Mouse (Mus musculus) spleen, postnatal 4 days (tissue): ENCODE measurements around the gene Rad51c.

ENCODE experiments used
- DNase-seq, 2 experiments: peaks; one replicate each; pipeline ENCODE4 v3.0.0; 2022; ENCODE audit warnings: low spot score in 2 of 2

Rad51c gene

DNA sequence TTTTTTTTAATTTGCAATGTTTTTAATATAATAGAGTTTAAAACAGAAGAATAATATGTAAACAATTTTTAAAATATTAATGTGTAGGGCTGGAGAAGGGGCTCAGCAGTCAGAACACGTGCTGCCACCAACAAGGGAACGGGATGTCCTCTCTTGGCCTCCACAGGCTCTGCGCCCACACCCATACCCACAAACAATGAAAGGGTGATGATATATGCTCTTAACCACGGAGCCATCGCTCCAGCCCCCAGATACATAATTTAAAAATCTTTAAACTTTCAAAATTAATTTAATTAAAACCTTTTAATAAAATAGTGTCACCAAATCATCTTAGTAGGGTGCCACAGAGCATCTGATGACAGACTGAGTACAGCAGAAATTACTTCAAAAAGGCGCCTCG is 37.7 kb downstream of the Rad51c start:
- no peak for DNase-seq

DNA sequence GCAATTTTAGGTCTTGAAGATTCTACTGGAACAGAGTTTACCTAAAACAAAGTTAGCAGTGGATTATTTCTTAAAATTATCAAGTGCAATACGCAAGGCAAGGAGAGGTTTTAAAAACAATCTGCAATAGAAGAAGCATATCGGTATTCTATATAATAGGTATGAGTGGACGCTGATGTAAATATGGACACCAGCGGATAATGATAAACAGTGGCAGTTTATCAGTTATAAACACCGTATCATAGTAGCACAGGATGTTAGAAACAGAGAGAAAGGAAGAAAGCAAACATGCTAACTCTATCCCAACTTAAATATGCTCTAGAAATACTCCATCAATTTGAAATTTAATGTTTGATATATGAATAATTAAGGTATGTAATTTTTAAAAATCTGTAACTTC is 39.6 kb downstream of the Rad51c start:
- no peak for DNase-seq

- DNase-seq = no peak
Observed at GRCm38 (mm10) chr11:87359262-87359612, 45.5 kb downstream of the Rad51c start.

GRCm38 (mm10) chr11:87358331-87359261 is 46.2 kb downstream of the Rad51c start, which contains the start of gene Ppm1e:
TSS of gene Ppm1e (minus strand) at chr11:87359023.
- DNase-seq = peak; percentile 79 to 89

DNA sequence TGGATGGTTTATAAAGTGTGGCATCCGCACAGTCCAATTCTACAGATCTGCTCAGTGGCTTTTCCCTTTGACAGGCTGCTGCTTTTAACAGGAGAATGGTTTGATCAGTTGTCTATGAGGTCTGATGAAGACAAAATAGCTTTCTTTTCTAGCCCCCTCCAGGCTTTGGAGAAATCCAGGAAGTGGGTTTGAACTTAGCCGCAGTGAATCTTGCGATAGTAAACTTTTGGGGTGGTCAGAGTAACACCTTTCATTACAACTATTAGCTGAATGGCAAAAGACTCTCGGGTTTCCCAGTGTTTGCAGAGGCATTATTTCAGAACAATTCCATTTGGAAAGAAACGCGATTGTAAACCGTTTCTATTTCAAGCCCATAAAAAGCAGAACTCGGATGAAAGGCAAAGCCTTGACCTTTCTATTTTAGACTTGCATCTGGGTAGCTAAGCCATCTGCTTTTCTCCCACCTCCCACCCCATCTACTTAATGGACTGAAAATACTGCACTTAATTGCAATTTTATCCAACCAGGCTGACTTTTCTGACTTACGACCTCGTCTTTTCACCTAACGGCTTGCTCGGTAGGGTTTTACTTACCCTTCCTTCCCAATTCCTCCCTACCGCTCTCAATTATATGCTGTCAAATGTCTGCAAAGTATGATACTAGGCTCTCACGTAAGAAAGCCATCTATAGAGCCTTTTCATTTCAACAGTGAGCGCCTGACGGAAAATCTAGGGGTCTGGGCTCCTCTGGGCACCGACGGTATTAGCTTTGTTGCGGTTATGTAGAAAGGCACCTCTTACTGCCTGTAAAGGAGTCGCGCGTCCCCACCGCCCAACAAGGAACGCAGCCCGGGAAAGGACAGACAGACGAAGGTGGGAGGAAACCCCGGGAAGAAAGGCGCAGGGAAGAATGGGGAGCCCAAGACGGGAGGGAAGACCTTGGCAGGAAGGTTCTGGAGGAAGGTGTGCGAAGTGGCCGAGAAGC is 47.1 kb downstream of the Rad51c start:
- peak; percentile 23 to 71 for DNase-seq

DNA sequence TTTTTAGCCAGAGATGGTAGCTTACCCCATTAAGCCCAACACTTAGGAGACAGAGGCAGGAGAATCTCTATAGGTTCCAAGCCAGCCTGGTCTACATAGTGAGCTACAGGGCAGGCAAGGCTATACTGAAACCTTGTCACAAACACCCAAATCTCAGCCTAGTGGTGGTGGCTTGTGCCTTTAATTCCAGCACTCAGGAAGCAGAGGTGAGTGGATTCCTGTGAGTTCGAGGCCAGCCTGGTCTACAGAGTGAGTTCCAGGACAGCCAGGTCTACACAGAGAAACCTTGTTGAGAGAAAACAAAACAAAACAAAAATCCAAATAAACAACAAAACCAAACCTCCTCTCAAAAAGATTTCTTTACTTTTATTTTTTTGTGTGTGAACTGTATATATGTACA is 49.9 kb downstream of the Rad51c start:
- no peak for DNase-seq

- DNase-seq = no peak
Observed at GRCm38 (mm10) chr11:87353646-87354170, 51.0 kb downstream of the Rad51c start.
